Mouse (Mus musculus) intestine, embryonic 14.5 days (tissue): ENCODE measurements around the gene Tjp2. TPM values are rescaled to one million over a fixed set of nuclear protein-coding genes. Genes with fewer than 3 reads are reported as not detected.

Source experiments
- ATAC-seq: fragments of 200-750 bp; cut with Nextera tagmentation; replicated peaks from 2 replicates; pipeline ENCODE4 v1.8.0; 2017; ENCODE audit warnings: low read depth, moderate number of reproducible peaks, moderate TSS enrichment, moderate library complexity; ENCODE audit not compliant: low FRiP score, low TSS enrichment
- DNase-seq: peaks from one replicate; pipeline ENCODE4 v3.0.0-alpha.2; 2018; ENCODE audit warnings: low spot score
- H3K27ac ChIP-seq: fragments of 300-500 bp; sonication (generic); 2 replicates; pipeline ENCODE4 v1.5.1; 2014; ENCODE audit warnings: low read depth, mild to moderate bottlenecking, control low read depth
- H3K27me3 ChIP-seq: fragments of 300-500 bp; sonication (generic); replicated peaks from 2 replicates; pipeline ENCODE4 v1.6.1; 2014; ENCODE audit warnings: low read length, control low read depth; ENCODE audit not compliant: control insufficient read depth, insufficient read depth
- H3K36me3 ChIP-seq: fragments of 300-500 bp; sonication (generic); 2 replicates; pipeline ENCODE4 v1.6.1; 2014; ENCODE audit warnings: low read length, control low read depth; ENCODE audit not compliant: control insufficient read depth, insufficient read depth
- H3K4me1 ChIP-seq: fragments of 300-500 bp; sonication (generic); replicated peaks from 2 replicates; pipeline ENCODE4 v1.6.1; 2014; ENCODE audit warnings: low read length, control low read depth, mixed read lengths; ENCODE audit not compliant: control insufficient read depth, insufficient read depth
- H3K4me2 ChIP-seq: fragments of 300-500 bp; sonication (generic); 2 replicates; pipeline ENCODE4 v1.6.1; 2014; ENCODE audit warnings: low read length
- H3K4me3 ChIP-seq: fragments of 300-500 bp; sonication (generic); 2 replicates; pipeline ENCODE4 v1.5.1; 2014; ENCODE audit warnings: low read depth, low read length, control low read depth, mixed read lengths
- H3K9ac ChIP-seq: fragments of 300-500 bp; sonication (generic); 2 replicates; pipeline ENCODE4 v1.6.1; 2014; ENCODE audit warnings: mild to moderate bottlenecking, low read length
- H3K9me3 ChIP-seq: fragments of 300-500 bp; sonication (generic); 2 replicates; pipeline ENCODE4 v1.6.1; 2016; ENCODE audit warnings: low read length, control low read depth; ENCODE audit not compliant: control insufficient read depth
- WGBS: fragments of 180-500 bp; shearing (Covaris S2); extraction: QIAGEN DNeasy Blood & Tissue Kit; methylation state at CpG from one replicate; pipeline ENCODE4 v1.1.7; 2014; 5-methylcytosine and 5-hydroxymethylcytosine counted together
- polyA plus RNA-seq: library from polyadenylated mRNA; unstranded; fragments of >200 nt; fragmentation: Nextera tagmentation; extraction: Ambion mirVana; gene quantifications from 2 replicates; pipeline ENCODE4 v1.2.1, GENCODE M21; 2014

Gene Tjp2
- polyA plus RNA-seq, 1 experiment from 2014 or later = 41.9 TPM

DNA sequence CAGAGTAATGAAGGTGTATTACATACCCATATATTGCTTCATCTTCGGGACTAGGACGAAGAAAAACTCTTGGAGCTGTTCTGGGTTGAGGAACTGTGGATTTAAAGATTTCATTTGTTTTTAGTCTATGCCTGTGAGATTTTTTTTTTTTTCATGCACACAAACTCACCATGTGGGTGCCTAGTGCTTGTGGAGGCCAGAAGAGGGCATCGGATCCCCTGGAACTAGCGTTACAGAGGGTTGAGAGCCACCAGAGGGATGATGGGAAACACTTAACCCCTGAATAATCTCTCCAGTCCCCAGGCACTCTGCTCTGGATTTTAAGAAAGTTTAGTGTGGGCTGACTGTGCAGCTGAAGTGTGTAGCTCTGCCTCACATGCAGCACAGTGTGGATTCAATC lies 104.0 kb downstream of the Tjp2 start:
- no peaks in the 10 kb centered on the region for H3K27me3 ChIP-seq
- no peak overlapping the region for H3K9ac ChIP-seq
- no peak overlapping the region for H3K4me3 ChIP-seq
- 82% methylated on average over 4 of the region's 4 CpGs for WGBS
- ATAC-seq (no peak), DNase-seq (no peak)
- peaks cover 4% of the 10 kb centered on the region; the same call in 1 of the 2 replicates for H3K4me1 ChIP-seq
- H3K27ac ChIP-seq = no peak overlapping the region
- no peaks in the 10 kb centered on the region for H3K9me3 ChIP-seq
- peaks cover 19% of the 10 kb centered on the region; the same call in 1 of the 2 replicates for H3K36me3 ChIP-seq
- H3K4me2 ChIP-seq = no peak overlapping the region

DNA sequence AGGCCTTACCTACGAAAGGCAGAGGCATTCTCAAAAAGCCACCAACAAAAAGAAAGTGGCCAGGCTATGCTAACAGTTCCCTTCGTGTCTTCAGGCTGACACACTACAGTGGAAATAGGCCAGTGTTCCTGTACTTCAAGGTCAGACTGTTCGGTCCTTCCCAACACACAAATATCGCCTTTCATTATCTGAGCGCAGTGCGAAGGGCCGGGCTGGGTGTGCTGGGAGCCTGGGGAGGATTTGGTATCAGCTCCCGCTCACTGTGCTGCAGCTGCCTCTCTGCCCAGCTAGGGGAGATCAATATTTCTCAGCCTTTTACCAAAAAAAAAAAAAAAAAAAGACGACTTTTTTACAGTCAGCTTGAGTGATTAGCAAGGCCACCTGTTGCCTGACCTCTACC lies 106.1 kb downstream of the Tjp2 start:
- WGBS = 68% methylated on average over 9 of the region's 9 CpGs
- Histone ChIP-seq H3K9me3 (no peaks in the 10 kb centered on the region), H3K4me2 (no peak overlapping the region), H3K27ac (no peak overlapping the region), H3K4me1 (peaks cover 1% of the 10 kb centered on the region; the same call in 1 of the 2 replicates), H3K9ac (no peak overlapping the region), H3K4me3 (no peak overlapping the region), H3K27me3 (no peaks in the 10 kb centered on the region), H3K36me3 (peaks cover 25% of the 10 kb centered on the region; the same call in 1 of the 2 replicates)
- no peak for ATAC-seq
- DNase-seq = no peak

DNA sequence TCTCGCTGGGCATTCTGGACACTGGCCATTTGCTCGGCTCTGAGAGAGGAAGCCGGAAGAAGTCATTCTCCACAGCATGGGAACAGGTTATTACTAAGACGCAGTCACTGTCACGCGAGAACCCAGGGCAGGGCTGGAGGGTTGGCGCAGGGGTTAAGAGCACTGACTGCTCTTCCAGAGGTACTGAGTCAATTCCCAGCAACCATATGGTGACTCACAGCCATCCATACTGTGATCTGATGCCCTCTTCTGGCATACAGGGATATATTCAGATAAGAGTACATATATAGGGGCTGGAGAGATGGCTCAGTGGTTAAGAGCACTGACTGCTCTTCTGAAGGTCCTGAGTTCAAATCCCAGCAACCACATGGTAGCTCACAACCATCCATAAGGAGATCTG lies 113.2 kb downstream of the Tjp2 start:
- H3K9me3 ChIP-seq = no peaks in the 10 kb centered on the region
- no peak overlapping the region for H3K9ac ChIP-seq
- H3K4me3 ChIP-seq = no peak overlapping the region
- DNase-seq (no peak), ATAC-seq (no peak)
- H3K27ac ChIP-seq = no peak overlapping the region
- H3K36me3 ChIP-seq = peaks cover 62% of the 10 kb centered on the region
- no peaks in the 10 kb centered on the region for H3K27me3 ChIP-seq
- H3K4me1 ChIP-seq = no peaks in the 10 kb centered on the region
- WGBS = 95% methylated on average over 7 of the region's 7 CpGs
- H3K4me2 ChIP-seq = no peak overlapping the region

DNA sequence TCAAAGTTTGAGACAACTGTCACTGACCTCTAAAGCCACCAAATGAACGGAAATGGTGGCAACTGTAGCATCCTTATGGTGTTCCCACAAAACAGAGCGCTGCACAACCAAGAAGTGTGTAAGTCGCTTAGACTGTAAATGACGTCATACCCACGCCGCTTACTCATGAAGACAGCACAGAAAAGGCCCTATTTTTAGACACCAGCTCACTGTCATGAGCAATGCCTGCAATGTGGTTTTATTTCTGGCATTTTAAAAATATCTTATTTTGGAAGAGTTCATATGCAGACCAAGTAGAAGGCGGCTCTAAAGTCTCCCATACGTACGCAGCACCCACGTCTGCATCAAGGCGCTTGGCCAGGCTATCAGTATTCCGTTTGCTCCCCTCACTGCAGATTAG lies 117.1 kb downstream of the Tjp2 start:
- H3K4me3 ChIP-seq = no peak overlapping the region
- H3K36me3 ChIP-seq = peaks cover 39% of the 10 kb centered on the region
- H3K9me3 ChIP-seq = no peaks in the 10 kb centered on the region
- no peak overlapping the region for H3K4me2 ChIP-seq
- no peak overlapping the region for H3K27ac ChIP-seq
- H3K9ac ChIP-seq = no peak overlapping the region
- no peak for DNase-seq
- no peaks in the 10 kb centered on the region for H3K4me1 ChIP-seq
- WGBS = 91% methylated on average over 12 of the region's 12 CpGs
- no peak for ATAC-seq
- H3K27me3 ChIP-seq = no peaks in the 10 kb centered on the region

DNA sequence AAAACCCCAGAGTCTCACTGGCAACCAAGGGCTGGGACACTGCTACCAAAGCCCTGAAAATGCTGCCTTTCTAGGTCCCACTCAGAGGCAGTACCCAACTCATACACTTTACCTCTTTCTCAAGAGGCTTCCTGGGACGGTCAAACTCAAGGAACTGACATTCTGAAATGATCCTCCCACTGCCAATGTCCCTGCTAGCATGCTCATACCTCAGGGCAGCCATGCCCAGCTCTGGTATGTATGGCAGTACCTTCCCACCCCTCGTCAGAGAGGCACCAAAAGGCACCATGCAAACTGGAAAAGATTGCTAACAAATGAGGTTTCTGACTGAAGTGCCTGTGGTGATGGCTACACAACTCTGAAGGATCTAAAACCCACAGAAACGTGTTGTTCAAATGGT lies 121.0 kb downstream of the Tjp2 start:
- no peak for DNase-seq
- no peaks in the 10 kb centered on the region for H3K27me3 ChIP-seq
- H3K27ac ChIP-seq = no peak overlapping the region
- peaks cover 21% of the 10 kb centered on the region for H3K36me3 ChIP-seq
- WGBS = 78% methylated on average over 3 of the region's 3 CpGs
- no peak overlapping the region for H3K4me2 ChIP-seq
- no peak overlapping the region for H3K9ac ChIP-seq
- no peak for ATAC-seq
- no peaks in the 10 kb centered on the region for H3K9me3 ChIP-seq
- no peak overlapping the region for H3K4me3 ChIP-seq
- no peaks in the 10 kb centered on the region for H3K4me1 ChIP-seq

DNA sequence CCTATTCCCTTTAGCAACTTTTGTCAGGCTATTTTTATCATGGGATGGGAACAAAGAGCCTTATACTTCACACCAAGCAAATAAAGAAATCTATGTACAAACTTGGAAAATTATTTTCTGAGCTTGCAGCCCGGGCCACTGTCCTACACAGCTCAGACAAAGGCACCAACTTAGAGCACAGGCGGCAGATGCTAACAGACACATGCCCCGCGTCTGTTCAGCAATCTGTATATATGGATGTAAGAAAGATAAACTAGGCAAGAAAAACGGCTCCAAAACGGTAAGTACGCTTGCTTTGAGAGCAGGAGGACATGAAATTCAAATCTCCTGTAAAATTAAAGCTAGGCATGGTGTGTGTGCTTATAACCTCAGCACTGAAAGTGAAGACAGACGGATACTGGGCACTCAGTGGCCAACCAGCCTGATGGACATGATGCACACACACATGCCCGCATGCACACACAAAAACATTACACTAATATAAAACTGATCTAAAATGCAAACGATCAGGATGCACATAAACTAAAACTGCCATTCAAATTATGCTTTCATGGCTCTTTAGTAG lies 122.2 kb downstream of the Tjp2 start:
- Histone ChIP-seq H3K4me1 (no peaks in the 10 kb centered on the region), H3K4me2 (no peak overlapping the region), H3K4me3 (no peak overlapping the region), H3K9ac (no peak overlapping the region), H3K27ac (no peak overlapping the region), H3K9me3 (no peaks in the 10 kb centered on the region), H3K36me3 (peaks cover 15% of the 10 kb centered on the region; the same call in 1 of the 2 replicates), H3K27me3 (no peaks in the 10 kb centered on the region)
- WGBS = 78% methylated on average over 10 of the region's 10 CpGs
- ATAC-seq (no peak), DNase-seq (no peak)

DNA sequence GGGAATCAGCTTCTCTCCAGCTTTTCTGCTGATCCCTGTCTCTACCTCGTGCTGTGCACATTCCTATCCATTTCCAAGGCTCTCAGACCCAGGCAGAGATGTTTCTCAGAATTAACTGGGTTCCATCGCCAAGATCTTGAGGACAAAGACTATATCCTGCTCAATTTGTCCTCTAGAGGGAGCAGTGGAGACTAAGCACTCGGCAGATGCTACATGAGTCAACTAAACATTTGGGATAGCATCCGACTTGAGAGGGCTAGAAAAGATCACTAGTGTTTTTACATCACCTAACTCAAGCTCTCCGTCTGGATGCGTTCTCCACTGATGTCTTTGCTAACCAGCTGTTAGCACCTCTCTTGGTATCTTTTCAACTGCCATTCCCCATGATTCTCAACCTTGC lies 123.6 kb downstream of the Tjp2 start:
- Histone ChIP-seq H3K27ac (no peak overlapping the region), H3K4me3 (no peak overlapping the region), H3K36me3 (peaks cover 25% of the 10 kb centered on the region; the same call in 1 of the 2 replicates), H3K9me3 (no peaks in the 10 kb centered on the region), H3K4me1 (no peaks in the 10 kb centered on the region), H3K27me3 (no peaks in the 10 kb centered on the region), H3K9ac (no peak overlapping the region), H3K4me2 (no peak overlapping the region)
- DNase-seq (no peak), ATAC-seq (no peak)
- 75% methylated on average over 6 of the region's 6 CpGs for WGBS

DNA sequence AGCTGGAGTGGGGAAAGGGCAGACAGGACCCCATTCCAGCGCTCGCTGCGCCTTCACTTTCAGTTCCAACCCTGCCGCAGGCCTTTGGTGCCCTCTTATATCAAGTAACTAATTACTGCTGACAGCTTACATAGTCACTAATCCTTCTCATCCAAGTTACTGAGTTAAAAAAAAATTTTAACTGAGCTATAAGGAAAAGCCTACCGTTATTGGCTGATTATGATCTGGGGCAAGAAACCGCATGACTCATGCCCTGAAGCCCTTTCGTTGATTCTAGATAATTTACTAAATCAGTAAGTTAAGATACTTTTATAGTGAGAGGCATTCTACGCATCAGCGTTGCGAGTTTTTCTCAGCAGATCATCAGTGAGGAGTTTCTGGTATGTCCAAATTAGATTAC lies 126.1 kb downstream of the Tjp2 start:
- no peak for ATAC-seq
- DNase-seq = no peak
- Histone ChIP-seq H3K27ac (no peak overlapping the region), H3K4me1 (no peaks in the 10 kb centered on the region), H3K9me3 (no peaks in the 10 kb centered on the region), H3K9ac (no peak overlapping the region), H3K4me2 (no peak overlapping the region), H3K27me3 (no peaks in the 10 kb centered on the region), H3K36me3 (peaks cover 41% of the 10 kb centered on the region), H3K4me3 (no peak overlapping the region)
- 82% methylated on average over 10 of the region's 10 CpGs for WGBS

DNA sequence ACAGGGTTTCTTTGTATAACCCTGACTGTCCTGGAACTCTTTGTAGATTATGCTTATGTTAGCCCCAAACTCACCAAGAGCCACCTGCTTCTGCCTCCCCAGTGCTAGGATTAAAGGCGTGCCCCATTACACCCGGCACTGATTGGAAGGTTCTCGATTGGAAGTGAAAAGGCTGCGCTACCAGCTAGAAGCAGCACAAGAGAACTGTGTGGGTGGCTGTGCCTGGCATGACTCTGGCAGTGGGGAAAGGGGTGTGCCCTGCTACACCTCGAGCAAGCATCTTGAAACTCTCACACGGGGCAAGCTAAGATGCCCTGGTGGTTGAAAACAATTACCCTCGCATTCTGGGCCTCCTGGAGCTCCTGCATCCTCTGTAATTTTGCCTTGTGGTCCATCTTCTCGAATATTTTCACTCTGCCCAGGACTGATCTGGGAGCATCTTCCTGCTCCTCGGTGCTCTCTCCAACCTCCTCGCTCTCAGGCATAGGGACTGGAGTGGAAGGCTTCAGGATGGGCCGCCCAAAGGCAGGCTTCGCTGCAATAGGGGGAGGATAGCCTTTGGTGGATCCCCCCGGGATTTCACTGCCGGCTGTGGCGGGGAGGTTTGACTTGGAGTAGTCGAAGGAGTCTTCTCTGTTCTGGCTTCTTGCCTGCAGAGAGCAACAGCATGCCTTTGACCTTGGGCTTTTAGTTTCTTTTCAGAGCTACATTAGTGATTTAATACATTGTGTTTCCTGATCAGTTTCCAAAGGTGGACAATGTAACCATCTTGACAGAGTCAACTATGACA lies 127.0 kb downstream of the Tjp2 start:
- peaks cover 43% of the 10 kb centered on the region for H3K36me3 ChIP-seq
- H3K27me3 ChIP-seq = no peaks in the 10 kb centered on the region
- DNase-seq (no peak), ATAC-seq (no peak)
- WGBS = 86% methylated on average over 16 of the region's 16 CpGs
- no peak overlapping the region for H3K4me2 ChIP-seq
- H3K9me3 ChIP-seq = no peaks in the 10 kb centered on the region
- no peak overlapping the region for H3K27ac ChIP-seq
- no peaks in the 10 kb centered on the region for H3K4me1 ChIP-seq
- H3K4me3 ChIP-seq = no peak overlapping the region
- no peak overlapping the region for H3K9ac ChIP-seq
